Mouse (Mus musculus) hindlimb bud, embryonic 11.5 days (tissue): ENCODE measurements around the gene Thy1.

Experiments
- DNase-seq: peaks from one replicate; pipeline ENCODE4 v3.0.0-alpha.2; 2012; ENCODE audit warnings: low read depth, low spot score; ENCODE audit errors: extremely low spot score

The Thy1 gene

GRCm38 (mm10) chr9:44080953-44081352 is 37.8 kb downstream of the Thy1 start:
- no peak for DNase-seq

DNA sequence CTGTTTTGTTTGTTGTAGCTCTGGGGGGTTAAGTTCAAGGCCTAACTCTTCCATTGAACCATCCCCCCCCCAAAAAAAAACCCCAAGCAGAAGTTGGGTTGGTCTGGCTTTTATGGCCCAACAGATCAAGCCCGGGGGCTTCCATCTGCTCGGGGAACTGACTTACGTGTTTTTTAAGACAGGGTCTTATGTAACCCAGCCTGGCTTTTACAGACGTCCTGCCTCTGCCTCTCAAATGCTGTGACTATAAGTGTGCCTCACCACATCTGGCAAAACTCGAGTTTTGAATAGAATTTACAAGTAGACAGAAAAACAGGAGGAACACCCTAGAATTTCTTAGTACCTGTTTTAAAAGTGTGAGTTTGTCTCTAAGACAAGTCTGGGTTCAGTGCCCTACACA is 38.4 kb downstream of the Thy1 start:
- no peak for DNase-seq

- DNase-seq = no peak
Measured at GRCm38 (mm10) chr9:44082266-44082665, 39.1 kb downstream of the Thy1 start.

DNA sequence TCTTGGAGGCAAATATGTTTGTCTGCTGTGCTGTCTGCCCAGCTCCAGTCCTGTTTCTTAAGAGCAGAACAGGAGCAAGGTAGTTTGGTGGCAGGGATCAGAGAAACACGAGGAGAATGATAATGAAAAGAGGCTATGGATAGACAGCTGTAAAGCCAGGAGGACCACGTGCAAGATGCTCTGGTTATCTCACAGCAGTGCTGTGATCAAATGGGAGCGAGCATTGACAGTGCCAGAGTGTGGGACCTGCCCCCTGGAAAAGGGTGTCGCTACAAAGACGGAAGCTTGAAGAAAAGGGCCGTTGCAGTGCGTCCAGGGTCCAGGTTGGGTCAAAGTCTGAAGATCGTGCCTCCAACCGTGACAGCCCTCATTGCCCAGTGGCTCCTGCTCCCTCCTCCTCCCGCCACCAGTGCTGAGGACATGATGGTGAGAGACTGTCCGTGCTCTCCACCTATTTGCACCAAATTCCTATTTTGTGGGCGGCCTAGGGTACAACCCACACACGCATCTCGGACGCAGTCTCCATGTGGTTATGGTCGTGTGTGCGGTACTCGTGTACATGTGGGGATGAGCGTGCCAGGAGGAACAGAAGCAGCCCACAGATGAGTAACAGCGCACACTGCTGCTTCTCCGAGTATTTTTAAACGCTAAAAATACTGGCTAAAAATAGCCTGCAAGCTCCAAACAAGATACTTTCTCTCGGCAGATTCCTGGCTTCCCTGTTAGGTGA is 40.4 kb downstream of the Thy1 start:
- DNase-seq = no peak

DNA sequence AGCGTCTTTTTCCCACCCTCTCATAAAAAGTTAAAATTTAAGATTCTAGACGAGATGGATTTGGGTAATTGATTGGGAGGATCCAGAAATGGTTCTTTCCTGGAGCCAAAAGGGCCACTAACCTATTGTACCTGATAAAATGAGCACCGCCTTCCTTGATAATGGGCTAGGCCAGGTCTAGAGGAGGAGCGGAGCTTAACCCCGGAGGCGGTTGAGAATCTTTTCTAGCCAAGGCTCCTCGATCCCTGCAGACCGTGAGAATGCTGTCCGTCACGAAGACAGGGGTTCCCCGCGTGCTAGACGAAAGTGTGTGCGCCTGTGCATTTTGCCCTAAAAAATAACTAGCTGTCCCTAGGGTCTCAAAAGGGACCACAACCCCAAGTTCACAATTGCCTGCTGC is 41.1 kb downstream of the Thy1 start:
- no peak for DNase-seq

GRCm38 (mm10) chr9:44084659-44085229 is 41.6 kb downstream of the Thy1 start:
- no peak for DNase-seq

- no peak for DNase-seq
Measured at GRCm38 (mm10) chr9:44085276-44085675, 42.1 kb downstream of the Thy1 start.

DNA sequence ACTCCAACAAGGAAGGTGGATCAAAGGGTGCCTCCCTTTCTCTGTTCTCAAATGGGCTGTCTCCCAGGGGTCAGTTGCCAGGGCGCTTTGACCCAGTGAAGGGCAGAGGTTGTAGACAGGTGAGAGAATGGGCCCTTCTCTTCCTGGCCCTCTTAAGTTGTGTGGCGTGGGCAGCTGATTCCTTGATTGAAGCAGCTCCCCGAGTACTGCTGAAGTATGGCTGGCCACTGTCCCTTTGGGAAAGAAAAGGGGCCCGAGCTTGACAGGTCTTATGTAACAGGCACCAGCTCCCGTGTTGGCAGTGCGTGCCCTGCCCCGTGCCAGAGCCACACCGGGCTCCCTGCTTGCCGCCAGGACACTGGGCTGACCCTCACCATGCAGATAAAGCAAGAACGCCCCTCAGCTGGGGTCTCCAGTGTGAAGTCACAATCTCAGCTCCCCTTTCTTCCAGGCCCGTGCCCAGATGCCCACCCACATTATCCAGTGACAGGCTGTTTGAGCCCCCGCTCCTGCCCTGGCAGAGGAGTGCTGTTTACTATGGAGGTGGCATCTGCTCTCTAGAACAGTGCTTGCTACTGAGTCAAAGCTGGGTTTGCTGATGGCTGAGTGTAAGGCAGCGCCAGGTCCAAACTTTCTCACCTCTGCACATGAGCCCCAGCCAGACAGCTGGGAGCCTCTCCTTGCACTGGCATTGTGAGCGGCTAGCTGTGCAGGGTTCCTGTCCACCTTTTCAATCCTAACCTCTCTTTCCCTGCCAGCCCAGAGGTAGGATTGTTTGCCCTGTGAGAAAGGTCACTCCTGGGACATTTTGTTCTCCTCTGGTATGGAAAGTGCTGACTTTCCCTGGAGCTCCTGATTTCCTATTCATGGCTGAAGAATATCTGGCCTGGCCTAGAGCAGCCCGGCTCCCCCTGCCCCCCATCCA is 42.8 kb downstream of the Thy1 start:
- DNase-seq = no peak

- no peak for DNase-seq
Measured at GRCm38 (mm10) chr9:44086960-44087359, 43.8 kb downstream of the Thy1 start.

GRCm38 (mm10) chr9:44087761-44088455 is 44.7 kb downstream of the Thy1 start:
- DNase-seq = no peak

DNA sequence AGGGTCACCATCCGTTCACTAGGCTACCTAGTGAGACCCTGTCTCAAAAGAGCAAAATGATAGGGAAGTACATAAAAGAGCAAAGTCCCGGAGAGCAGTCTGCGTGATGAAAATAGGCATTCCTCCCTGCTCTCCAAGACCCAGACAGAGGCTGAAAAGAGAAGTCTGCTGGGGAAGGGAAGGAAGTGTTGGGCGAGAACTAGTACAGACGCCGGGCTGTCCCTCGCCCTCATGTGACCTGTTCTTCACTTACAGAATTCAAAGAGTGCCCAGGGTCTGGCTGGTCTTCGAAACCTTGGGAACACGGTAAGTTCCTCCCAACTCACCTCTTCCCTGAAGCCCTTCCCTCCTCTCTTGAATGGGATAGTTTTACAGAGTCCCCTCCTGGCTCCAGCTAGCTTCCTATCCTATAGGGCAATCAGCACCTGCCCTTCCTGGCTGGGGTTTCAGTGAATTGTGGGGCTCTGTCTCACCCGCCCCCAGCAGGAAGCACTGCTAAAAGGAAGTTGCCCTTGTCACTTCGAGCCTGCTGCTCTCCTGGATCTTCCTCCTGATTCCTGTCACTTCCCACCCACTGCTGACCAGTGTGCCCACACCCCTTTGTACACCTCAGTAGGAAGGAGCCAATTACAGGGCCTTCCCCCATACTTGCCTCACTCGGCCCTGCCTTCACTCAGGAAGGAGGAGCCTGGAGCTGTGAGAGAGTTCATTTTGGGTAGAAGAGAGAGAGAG is 45.9 kb downstream of the Thy1 start:
- DNase-seq = no peak

- no peak for DNase-seq
Measured at GRCm38 (mm10) chr9:44093612-44094503, 50.7 kb downstream of the Thy1 start.

DNA sequence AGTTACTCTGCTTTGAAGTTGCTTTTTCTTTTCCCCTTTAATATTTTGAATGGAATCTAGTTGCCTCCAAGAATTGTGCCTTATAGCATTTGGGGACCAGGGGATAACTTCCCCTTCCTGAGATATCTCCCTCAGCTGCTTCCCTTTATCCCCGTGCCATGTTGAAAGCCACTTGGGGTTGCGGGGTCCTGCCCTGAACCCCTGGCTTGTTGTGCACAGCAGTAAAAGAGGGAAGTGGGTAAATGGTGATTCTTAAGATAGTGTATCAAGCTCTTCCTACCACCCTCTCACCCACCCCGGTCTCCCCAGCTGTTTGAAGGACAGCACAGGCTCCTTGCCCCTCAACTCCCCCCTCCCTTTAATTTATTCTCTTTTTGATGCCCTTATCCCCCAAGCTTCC is 51.6 kb downstream of the Thy1 start:
- DNase-seq = no peak

DNA sequence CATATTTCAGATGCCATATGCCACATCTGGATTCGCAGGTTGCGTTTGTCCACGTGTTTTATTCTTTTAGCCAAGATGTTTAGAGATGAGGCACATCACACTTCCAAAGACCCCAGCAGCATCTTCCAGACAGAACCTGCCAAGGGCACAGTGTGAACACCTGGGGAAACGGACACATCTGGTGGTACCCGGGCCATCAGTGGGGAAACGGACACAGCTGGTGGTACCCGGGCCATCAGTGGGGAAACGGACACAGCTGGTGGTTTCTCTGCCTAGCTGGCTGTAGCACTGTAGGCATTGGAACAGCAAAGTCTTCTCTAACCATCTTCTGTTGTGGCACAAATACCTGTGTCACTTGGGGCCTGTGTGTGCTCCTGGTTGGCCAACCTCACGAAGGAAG is 52.6 kb downstream of the Thy1 start:
- no peak for DNase-seq

DNA sequence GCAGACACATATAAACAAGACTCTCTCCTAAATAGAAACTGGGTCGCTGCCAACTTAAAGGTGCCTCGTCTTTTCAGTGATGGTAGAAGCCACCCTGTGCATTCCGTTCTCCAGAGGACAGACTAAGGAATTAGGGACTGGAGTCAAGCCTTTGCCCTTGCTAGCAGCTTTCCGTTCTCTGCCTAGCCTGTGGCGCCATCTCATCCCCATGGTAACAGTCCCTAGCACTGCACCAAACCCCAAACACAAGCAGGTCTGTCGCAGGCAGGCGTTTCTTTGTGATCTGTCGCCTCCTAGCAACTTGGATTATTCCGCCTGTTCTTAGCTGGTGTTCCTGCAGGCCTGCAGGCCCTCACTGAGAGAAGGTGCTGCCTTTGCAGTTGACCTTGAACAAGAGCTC is 53.4 kb downstream of the Thy1 start:
- DNase-seq = no peak
